Mouse (Mus musculus) midbrain, postnatal 0 days (tissue): ENCODE results near the gene Unc5c. TPM values are rescaled to one million over a fixed set of nuclear protein-coding genes. Genes with fewer than 3 reads are reported as not detected.
A peak's percentile ranks its signal among the peaks of the same experiment; 100 is the strongest.

Source experiments
- ATAC-seq: fragments of 200-750 bp; cut with Nextera tagmentation; 2 replicates; pipeline ENCODE4 v1.8.0; 2017; ENCODE audit warnings: moderate number of reproducible peaks, mild to moderate bottlenecking, moderate TSS enrichment, moderate library complexity; ENCODE audit not compliant: low FRiP score
- DNase-seq: peaks from one replicate; pipeline ENCODE4 v3.0.0-alpha.2; 2015; ENCODE audit warnings: low spot score
- H3K27ac ChIP-seq: fragments of 300-500 bp; sonication (generic); 2 replicates; pipeline ENCODE4 v1.5.1; 2014; ENCODE audit warnings: low read depth, mild to moderate bottlenecking, low read length, mixed read lengths
- H3K27me3 ChIP-seq: fragments of 300-500 bp; sonication (generic); 2 replicates; pipeline ENCODE4 v1.6.1; 2014; ENCODE audit warnings: low read length, control low read depth, mixed read lengths; ENCODE audit not compliant: insufficient read depth
- H3K36me3 ChIP-seq: fragments of 300-500 bp; sonication (generic); 2 replicates; pipeline ENCODE4 v1.6.1; 2014; ENCODE audit warnings: low read length, control low read depth, mixed read lengths; ENCODE audit not compliant: insufficient read depth
- H3K4me1 ChIP-seq: fragments of 300-500 bp; sonication (generic); 2 replicates; pipeline ENCODE4 v1.6.1; 2014; ENCODE audit warnings: mild to moderate bottlenecking, control low read depth, antibody characterized with exemption, low read length, mixed read lengths; ENCODE audit not compliant: insufficient read depth
- H3K4me2 ChIP-seq: fragments of 300-500 bp; sonication (generic); 2 replicates; pipeline ENCODE4 v1.6.1; 2014; ENCODE audit warnings: low read depth, mild to moderate bottlenecking, low read length, mixed read lengths; ENCODE audit not compliant: poor library complexity, severe bottlenecking
- H3K4me3 ChIP-seq: fragments of 300-500 bp; sonication (generic); 2 replicates; pipeline ENCODE4 v1.5.1; 2014; ENCODE audit warnings: low read depth, mild to moderate bottlenecking, low read length, moderate library complexity
- H3K9ac ChIP-seq: fragments of 300-500 bp; sonication (generic); replicated peaks from 2 replicates; pipeline ENCODE4 v1.6.1; 2014; ENCODE audit warnings: mild to moderate bottlenecking, low read length, moderate library complexity, mixed read lengths; ENCODE audit not compliant: poor library complexity, severe bottlenecking
- H3K9me3 ChIP-seq: fragments of 300-500 bp; sonication (generic); 2 replicates; pipeline ENCODE4 v1.6.1; 2016; ENCODE audit warnings: low read length, control low read depth
- CTCF ChIP-seq: IDR thresholded peaks from 2 replicates; pipeline ENCODE4 v1.5.1; 2016; ENCODE audit warnings: antibody characterized with exemption, mild to moderate bottlenecking
- WGBS: fragments of 180-500 bp; shearing (Covaris S2); extraction: QIAGEN DNeasy Blood & Tissue Kit; methylation state at CpG from one replicate; pipeline ENCODE4 v1.1.7; 2014; 5-methylcytosine and 5-hydroxymethylcytosine counted together
- polyA plus RNA-seq: library from polyadenylated mRNA; unstranded; fragments of >200 nt; fragmentation: Nextera tagmentation; extraction: Ambion mirVana; gene quantifications from 2 replicates; pipeline ENCODE4 v1.2.1, GENCODE M21; 2015
- total RNA-seq: library from RNA; depleted of rRNA; stranded (reverse); fragments of >200 nt; gene quantifications from 2 replicates; pipeline ENCODE4 v1.2.3, GENCODE M21; 2014

Gene Unc5c
- total and polyA plus RNA-seq, 2 experiments from 2014 or later = 10.4 to 44.4 TPM

DNA sequence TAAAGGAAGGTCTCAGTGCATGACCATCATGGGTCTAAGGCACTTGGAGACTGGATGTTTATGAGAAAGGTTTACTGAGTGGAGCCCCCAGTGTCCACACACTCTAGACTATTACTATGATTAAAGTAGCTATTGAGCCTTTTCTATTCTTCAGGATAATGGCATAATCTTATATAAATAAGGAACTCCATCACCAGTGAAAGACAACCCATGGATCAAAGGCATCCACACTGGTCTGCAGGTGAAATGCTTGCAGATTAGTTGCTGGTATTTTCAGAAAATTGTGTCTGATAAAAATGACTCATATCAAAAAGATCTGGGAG is 116.8 kb downstream of the Unc5c start:
- no peak for DNase-seq
- Histone ChIP-seq H3K4me3 (no peak overlapping the region), H3K4me1 (no peaks in the 10 kb centered on the region), H3K9ac (no peak overlapping the region), H3K9me3 (no peaks in the 10 kb centered on the region), H3K4me2 (no peak overlapping the region), H3K27ac (no peak overlapping the region), H3K27me3 (no peaks in the 10 kb centered on the region), H3K36me3 (no peaks in the 10 kb centered on the region)
- TF ChIP-seq CTCF = no peak
- ATAC-seq = no peak

DNA sequence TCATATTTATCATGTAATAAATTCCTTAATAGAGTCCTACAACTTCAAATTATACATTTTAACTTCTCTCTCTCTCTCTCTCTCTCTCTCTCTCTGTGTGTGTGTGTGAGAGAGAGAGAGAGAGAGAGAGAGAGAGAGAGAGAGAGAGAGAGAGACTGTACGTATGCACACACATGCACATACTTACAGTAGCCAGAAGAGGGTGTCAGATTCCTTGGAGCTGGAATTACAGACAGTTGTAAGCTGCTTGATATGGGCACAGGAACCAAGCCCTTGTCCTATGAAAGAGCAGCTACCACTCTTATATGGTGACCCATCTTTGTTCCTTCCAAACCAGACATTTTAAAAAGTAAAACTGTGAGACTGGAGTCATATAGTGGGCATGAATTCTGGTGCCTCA is 118.2 kb downstream of the Unc5c start:
- Histone ChIP-seq H3K36me3 (no peaks in the 10 kb centered on the region), H3K9me3 (no peaks in the 10 kb centered on the region), H3K9ac (no peak overlapping the region), H3K4me2 (no peak overlapping the region), H3K4me3 (no peak overlapping the region), H3K4me1 (no peaks in the 10 kb centered on the region), H3K27me3 (no peaks in the 10 kb centered on the region), H3K27ac (no peak overlapping the region)
- ATAC-seq = no peak
- 93% methylated on average over 1 of the region's 1 CpGs for WGBS
- peak; percentile 8; the same call in 1 of the 2 replicates for TF ChIP-seq CTCF
- no peak for DNase-seq

GRCm38 (mm10) chr3:141589392-141590012 is 124.5 kb downstream of the Unc5c start:
- Histone ChIP-seq H3K4me2 (no peak overlapping the region), H3K9ac (no peak overlapping the region), H3K27me3 (no peaks in the 10 kb centered on the region), H3K4me1 (no peaks in the 10 kb centered on the region), H3K36me3 (no peaks in the 10 kb centered on the region), H3K9me3 (no peaks in the 10 kb centered on the region), H3K27ac (no peak overlapping the region), H3K4me3 (no peak overlapping the region)
- 51% methylated on average over 4 of the region's 4 CpGs for WGBS
- no peak for DNase-seq
- ATAC-seq = no peak
- no peak for TF ChIP-seq CTCF

GRCm38 (mm10) chr3:141593249-141593648 is 128.2 kb downstream of the Unc5c start:
- 68% methylated on average over 5 of the region's 5 CpGs for WGBS
- Histone ChIP-seq H3K9ac (no peak overlapping the region), H3K4me2 (no peak overlapping the region), H3K4me3 (no peak overlapping the region), H3K36me3 (no peaks in the 10 kb centered on the region), H3K9me3 (no peaks in the 10 kb centered on the region), H3K27me3 (no peaks in the 10 kb centered on the region), H3K4me1 (no peaks in the 10 kb centered on the region), H3K27ac (no peak overlapping the region)
- TF ChIP-seq CTCF = no peak
- DNase-seq (no peak), ATAC-seq (no peak)

DNA sequence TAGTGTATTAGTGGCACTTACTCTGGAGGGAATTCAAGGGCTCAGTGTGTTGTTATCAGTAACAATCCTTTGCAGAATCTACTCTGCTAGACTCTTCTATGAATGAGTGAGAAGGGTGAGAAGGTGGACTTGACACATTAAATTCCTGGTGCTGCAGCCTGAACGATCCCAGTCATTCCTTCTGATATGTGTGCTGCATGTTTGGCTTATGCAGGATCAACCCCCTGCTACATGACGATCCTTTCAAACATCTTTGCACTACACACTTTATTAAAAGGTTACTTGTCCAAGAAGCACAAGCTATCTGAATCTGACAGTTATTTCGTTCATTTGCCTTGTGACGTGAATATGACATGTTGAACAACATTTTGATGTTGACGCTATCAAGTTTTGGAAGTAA is 129.1 kb downstream of the Unc5c start:
- DNase-seq = no peak
- H3K4me3 ChIP-seq = no peak overlapping the region
- no peaks in the 10 kb centered on the region for H3K27me3 ChIP-seq
- H3K36me3 ChIP-seq = no peaks in the 10 kb centered on the region
- no peaks in the 10 kb centered on the region for H3K4me1 ChIP-seq
- no peaks in the 10 kb centered on the region for H3K9me3 ChIP-seq
- no peak overlapping the region for H3K4me2 ChIP-seq
- H3K9ac ChIP-seq = no peak overlapping the region
- WGBS = 83% methylated on average over 5 of the region's 5 CpGs
- no peak for TF ChIP-seq CTCF
- ATAC-seq = no peak
- no peak overlapping the region for H3K27ac ChIP-seq

DNA sequence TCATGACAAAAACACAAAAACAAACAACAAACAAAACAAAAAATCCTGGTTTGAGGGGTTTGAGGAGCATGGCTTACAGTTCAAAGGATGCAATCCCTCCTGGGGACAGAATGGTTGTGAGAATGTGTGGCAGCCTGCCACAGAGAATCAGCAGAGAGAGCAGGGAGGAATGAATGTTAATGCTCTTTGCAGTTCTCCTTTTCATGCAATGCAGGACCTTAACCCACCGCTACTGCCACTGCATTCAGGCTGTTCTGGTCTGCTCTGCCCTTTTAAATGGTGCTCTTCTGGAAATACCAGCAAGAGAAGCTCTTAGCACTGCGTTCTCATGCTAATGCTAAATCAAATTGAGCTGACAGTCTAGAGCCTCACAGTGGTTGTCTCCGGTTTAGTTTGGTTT is 130.1 kb downstream of the Unc5c start:
- no peaks in the 10 kb centered on the region for H3K36me3 ChIP-seq
- DNase-seq (no peak), ATAC-seq (no peak)
- H3K27ac ChIP-seq = no peak overlapping the region
- no peaks in the 10 kb centered on the region for H3K4me1 ChIP-seq
- H3K27me3 ChIP-seq = no peaks in the 10 kb centered on the region
- 0 out of 2 replicates have a peak, but pooled peaks have one; percentile 18 for TF ChIP-seq CTCF
- no peak overlapping the region for H3K9ac ChIP-seq
- H3K9me3 ChIP-seq = no peaks in the 10 kb centered on the region
- H3K4me2 ChIP-seq = no peak overlapping the region
- 29% methylated on average over 3 of the region's 3 CpGs for WGBS
- no peak overlapping the region for H3K4me3 ChIP-seq
